Mouse (Mus musculus) bone marrow macrophage, adult 2 months (primary cell): ENCODE measurements around the gene Enoph1. TPM values are rescaled to one million over a fixed set of nuclear protein-coding genes. Genes with fewer than 3 reads are reported as not detected.

Experiments used
- H3K27ac ChIP-seq: 2 replicates; pipeline ENCODE4 v1.5.1; 2012; ENCODE audit warnings: low read depth, low read length; ENCODE audit not compliant: insufficient read depth
- H3K4me1 ChIP-seq: 2 replicates; pipeline ENCODE4 v1.6.1; 2012; ENCODE audit warnings: low read length; ENCODE audit not compliant: control insufficient read depth, insufficient read depth
- H3K4me3 ChIP-seq: 2 replicates; pipeline ENCODE4 v1.5.1; 2012; ENCODE audit warnings: mild to moderate bottlenecking, low read length, moderate library complexity; ENCODE audit not compliant: insufficient read depth
- CTCF ChIP-seq: IDR thresholded peaks from 2 replicates; pipeline ENCODE4 v1.5.1; 2012; ENCODE audit warnings: low read depth, mild to moderate bottlenecking, low read length, moderate library complexity
- POLR2A ChIP-seq: IDR thresholded peaks from 2 replicates; pipeline ENCODE4 v1.6.1; 2012; ENCODE audit warnings: mild to moderate bottlenecking, low read depth, low read length, borderline replicate concordance
- polyA plus RNA-seq: library from polyadenylated mRNA; stranded (reverse); fragments of >200 nt; gene quantifications from 2 replicates; pipeline ENCODE4 v1.2.4, GENCODE M21; 2012; ENCODE audit not compliant: missing spikeins, insufficient read depth, insufficient read length

Gene Enoph1
- 14.4 and 16.2 TPM in 2 replicates for polyA plus RNA-seq

DNA sequence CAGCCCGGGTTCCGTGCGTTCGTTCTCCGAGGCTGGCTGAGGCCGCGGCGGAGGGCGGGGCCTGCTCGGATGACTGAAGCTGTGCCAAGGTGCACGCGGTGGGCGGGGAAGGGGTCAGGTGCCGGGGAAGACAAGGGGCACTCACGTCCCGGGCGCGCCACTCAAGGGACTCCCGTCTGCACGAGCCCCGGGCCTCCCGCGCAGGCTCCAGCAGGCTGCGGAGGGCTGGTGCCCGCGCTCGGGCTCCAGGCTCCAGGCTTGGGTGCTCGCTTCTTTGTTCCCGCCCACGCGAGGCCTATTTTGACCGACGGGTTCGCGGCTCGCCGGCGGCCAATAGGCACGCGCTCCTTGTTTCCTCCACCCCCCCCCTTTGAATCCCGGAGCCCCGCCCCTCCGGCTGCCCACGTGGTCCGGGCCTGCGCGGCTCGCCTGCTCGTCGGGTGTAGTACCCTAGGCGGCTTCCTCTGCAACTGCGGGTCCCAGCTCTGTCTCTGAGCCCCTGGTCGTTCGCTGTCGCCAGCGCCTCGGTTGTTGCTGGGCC, at the start of gene Enoph1, which contains the start of gene Hnrnpdl:
Enoph1 (plus strand) TSS at position 384 of the 541 bp plus-strand sequence.
Hnrnpdl (minus strand) TSS at position 63 of the 541 bp plus-strand sequence.
- Histone ChIP-seq H3K27ac (peak within 1 kb of the TSS; percentile 89), H3K4me3 (peak within 1 kb of the TSS; percentile 99), H3K4me1 (peaks cover 16% of the 10 kb centered on the region)
- TF ChIP-seq POLR2A (no peak), CTCF (no peak)

DNA sequence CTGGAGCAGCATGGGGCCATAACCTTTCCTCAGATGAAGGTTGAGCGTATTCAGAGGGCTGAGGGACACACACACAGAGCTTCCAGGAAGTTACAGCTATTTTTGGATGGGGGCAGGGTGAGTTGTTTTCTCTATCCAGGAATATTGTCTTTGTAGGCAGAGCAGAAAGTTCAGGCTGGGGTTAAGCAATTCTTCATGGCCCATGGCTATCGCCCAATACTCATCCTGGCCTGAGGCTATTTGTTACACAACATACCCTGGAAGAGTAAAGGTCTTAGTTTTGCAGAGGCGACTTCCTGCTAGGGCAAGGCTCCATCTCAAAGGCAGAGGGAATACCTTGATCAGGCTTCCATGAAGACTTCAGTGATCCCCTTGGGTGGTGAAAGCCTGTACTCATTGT, 45.6 kb upstream of the Enoph1 start:
- TF ChIP-seq POLR2A (no peak), CTCF (no peak)
- no peak overlapping the region for H3K4me3 ChIP-seq
- H3K27ac ChIP-seq, result no peak overlapping the region
- H3K4me1 ChIP-seq, result no peaks in the 10 kb centered on the region

DNA sequence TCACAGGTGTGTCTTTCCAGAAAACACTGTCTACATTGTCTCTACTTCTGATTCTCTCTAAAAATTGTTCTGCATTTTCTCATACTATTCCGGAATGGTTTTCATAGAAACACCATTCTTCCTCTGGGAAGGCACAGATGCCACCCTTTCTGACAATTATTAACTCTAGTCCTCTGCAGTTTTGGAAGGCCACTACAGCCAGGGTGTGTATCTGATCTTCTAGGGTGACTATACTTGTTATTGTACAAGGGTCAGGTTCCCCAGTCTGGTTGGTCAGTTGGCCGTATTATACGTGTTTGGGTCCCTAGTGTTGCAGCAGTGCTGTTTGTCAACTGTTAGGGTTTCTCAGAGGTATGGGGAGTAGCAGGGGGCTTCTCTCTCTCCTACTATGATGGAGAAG, 45.1 kb upstream of the Enoph1 start:
- Histone ChIP-seq H3K4me3 (no peak overlapping the region), H3K27ac (no peak overlapping the region), H3K4me1 (no peaks in the 10 kb centered on the region)
- TF ChIP-seq CTCF (no peak), POLR2A (no peak)

DNA sequence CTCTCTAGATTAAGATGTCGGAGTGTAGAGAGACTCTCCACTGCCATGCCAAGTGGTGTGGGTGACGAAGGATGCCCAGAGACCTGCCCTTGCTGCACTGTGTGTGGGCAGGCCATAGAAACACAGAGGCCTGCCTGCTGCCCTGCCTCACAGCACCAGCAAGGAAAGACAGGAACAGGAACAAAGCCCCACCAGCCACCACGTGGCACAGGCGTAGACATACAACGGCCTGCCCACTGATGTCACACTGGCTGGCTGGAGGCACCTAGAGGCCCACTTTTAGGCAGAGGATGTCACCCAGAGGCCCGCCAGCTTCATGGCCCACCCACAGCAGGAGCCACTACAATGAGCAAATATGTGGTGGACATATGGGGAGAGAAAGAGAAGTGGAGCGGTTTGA, 39.7 kb upstream of the Enoph1 start:
- no peak for TF ChIP-seq CTCF
- TF ChIP-seq POLR2A, result no peak
- Histone ChIP-seq H3K27ac (no peak overlapping the region), H3K4me1 (no peaks in the 10 kb centered on the region), H3K4me3 (no peak overlapping the region)

DNA sequence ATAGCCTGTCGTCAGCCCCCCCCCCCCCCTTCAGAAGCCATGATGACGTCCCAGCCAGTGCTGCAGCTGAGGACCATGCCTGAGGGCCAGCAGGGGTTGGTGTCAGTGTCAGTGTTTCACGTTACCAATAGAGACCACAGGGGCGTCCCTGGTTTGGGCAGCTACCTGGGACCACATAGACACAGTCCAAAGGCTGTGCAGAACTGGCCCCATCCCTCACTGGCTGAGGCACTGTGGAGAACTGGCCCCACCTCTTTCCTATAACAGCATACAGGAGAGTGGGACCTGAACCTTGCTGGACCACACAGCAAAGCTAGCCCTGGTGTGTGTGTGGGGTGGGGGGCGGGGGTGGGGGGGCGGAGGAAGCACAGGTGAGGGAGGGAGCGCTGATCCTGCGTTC, 39.3 kb upstream of the Enoph1 start:
- H3K4me1 ChIP-seq, result no peaks in the 10 kb centered on the region
- no peak overlapping the region for H3K4me3 ChIP-seq
- TF ChIP-seq CTCF, result no peak
- no peak for TF ChIP-seq POLR2A

DNA sequence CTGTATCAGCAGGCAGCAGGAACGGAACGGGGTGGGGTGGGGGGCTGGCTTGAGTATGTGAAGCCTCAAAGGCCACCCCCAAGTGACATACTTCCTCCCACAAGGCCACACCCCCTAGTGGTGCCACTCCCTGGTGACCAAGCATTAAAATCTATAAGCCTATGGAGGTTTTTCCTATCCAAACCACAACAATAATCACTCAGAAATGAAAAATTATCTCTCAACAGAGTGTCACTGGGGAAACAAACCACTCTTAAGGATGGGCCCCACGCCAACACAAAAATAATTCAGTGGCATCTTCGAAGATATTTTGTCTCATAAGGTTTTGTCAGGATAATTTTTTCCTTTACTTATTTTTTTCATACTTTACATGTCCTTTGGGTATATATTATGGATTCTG, 35.9 kb upstream of the Enoph1 start:
- no peak overlapping the region for H3K27ac ChIP-seq
- TF ChIP-seq CTCF (no peak), POLR2A (no peak)
- no peak overlapping the region for H3K4me3 ChIP-seq
- H3K4me1 ChIP-seq, result no peaks in the 10 kb centered on the region

More for the DNA sequence above, 39.3 kb upstream of the Enoph1 start:
- no peak overlapping the region for H3K27ac ChIP-seq

DNA sequence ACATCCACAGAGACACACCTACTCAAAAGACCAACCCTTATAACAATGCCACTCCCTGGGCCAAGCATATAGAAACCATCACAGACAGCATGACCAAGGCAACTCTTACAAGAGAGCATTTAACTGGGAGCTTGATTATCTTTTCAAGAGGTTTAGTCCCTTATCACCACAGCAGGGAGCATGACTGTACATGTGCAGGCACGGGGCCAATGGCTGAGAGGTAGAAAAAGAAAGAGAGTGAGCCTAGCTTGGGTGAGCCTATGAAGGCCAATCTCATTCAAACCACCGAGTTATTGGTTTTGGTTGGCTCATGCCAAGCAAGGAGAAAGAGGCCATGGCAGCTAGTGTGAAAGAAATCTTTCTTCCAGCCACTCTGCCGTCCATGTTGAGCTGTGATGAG, 34.4 kb upstream of the Enoph1 start:
- no peaks in the 10 kb centered on the region for H3K4me1 ChIP-seq
- H3K4me3 ChIP-seq, result no peak overlapping the region
- TF ChIP-seq POLR2A (no peak), CTCF (no peak)
- H3K27ac ChIP-seq, result no peak overlapping the region

DNA sequence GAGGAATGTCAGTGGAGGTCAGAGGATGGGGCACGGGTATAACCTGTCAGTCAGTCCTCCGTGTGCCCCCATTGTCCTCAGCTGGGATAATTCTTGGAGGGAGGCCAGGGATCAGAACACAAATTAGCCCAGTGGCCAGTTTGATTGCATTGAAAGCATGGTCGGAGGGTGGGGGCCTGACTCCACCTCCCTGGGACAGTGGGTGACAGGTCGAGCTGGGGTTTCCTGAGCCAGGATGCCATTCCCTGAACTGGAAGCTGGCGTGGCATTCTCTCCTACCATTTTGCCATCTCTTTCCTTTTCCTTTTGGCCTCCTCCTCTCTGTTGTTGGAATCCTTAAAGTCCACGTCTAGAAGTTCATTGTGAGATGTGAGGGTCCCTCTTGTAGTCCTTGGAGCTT, 33.9 kb upstream of the Enoph1 start:
- Histone ChIP-seq H3K4me3 (no peak overlapping the region), H3K27ac (no peak overlapping the region), H3K4me1 (no peaks in the 10 kb centered on the region)
- TF ChIP-seq CTCF (no peak), POLR2A (no peak)

DNA sequence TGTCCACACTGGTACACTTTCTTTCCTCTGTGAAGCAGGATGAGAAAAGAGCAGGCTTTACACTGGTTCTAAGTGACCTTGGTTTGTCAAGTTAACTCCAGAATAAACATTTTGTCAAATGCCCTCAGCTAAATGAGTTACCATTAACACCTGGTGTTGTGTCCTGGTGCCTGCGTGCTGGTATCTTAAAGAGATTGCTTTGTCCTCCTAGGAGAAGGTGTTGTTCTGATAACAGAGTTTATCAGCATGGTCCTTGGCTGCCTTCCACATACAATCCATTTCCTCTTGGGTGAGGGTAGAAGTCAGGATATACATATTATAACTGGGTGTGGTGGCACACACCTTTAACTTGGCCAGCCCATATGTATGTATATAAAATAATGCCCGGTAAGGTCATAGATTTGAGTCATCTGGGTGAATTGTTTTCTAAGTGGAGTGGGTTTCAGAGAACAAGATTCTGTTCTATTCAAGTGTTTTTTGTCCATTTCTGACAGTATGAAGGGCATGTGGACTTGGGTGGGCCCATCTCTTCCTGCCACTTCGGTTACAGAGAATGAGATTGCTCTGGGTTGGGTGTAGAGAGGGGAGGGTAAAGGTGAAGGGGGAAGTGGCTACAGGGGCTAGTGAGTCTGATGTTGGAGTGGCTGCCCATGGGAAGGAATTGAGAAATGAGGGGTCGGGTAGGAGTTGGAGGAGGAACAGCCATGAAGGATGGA, 33.3 kb upstream of the Enoph1 start:
- TF ChIP-seq POLR2A, result no peak
- TF ChIP-seq CTCF, result no peak
- Histone ChIP-seq H3K4me1 (no peaks in the 10 kb centered on the region), H3K27ac (no peak overlapping the region), H3K4me3 (no peak overlapping the region)

DNA sequence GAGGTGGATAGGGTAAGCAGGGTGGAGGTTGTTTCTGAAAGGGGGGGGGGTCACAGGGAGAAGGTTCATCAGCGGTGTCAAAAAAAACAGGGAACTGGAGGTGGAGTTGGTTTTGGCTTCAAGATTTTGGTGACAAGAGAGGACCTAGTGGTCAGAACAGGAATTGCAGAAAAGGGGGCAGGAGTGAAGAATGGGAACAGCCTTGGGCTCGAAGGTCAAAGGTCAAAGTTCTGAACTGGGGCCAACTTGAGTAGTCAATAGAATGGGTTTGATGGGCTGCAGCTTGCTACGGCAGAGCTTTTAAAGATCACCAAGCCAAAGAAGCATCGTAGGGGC, 32.8 kb upstream of the Enoph1 start:
- H3K4me3 ChIP-seq, result no peak overlapping the region
- no peak for TF ChIP-seq CTCF
- TF ChIP-seq POLR2A, result no peak
- no peaks in the 10 kb centered on the region for H3K4me1 ChIP-seq
- no peak overlapping the region for H3K27ac ChIP-seq
